Mouse (Mus musculus) liver, postnatal 0 days (tissue): ENCODE data around the gene Relch. TPM values are rescaled to one million over a fixed set of nuclear protein-coding genes. Genes with fewer than 3 reads are reported as not detected.
"Not testable (repeated sequence)": the region's sequence is repeated elsewhere in the genome, so short reads cannot be mapped to it uniquely, and the experiment has no call there.

Source experiments
- ATAC-seq: fragments of 200-750 bp; cut with Nextera tagmentation; 2 replicates; pipeline ENCODE4 v1.8.0; 2017; ENCODE audit warnings: mild to moderate bottlenecking, moderate library complexity
- DNase-seq: peaks from one replicate; pipeline ENCODE4 v3.0.0-alpha.2; 2016
- H3K27ac ChIP-seq: fragments of 300-500 bp; sonication (generic); 2 replicates; pipeline ENCODE4 v1.5.1; 2014; ENCODE audit warnings: antibody characterized with exemption, moderate library complexity, mild to moderate bottlenecking, low read depth
- H3K27me3 ChIP-seq: fragments of 300-500 bp; sonication (generic); 2 replicates; pipeline ENCODE4 v1.6.1; 2014; ENCODE audit warnings: low read length, control low read depth, mixed read lengths; ENCODE audit not compliant: insufficient read depth
- H3K36me3 ChIP-seq: fragments of 300-500 bp; sonication (generic); replicated peaks from 2 replicates; pipeline ENCODE4 v1.6.1; 2014; ENCODE audit warnings: mild to moderate bottlenecking, control low read depth, low read length, moderate library complexity, mixed read lengths; ENCODE audit not compliant: insufficient read depth
- H3K4me1 ChIP-seq: fragments of 300-500 bp; sonication (generic); 2 replicates; pipeline ENCODE4 v1.6.1; 2014; ENCODE audit warnings: antibody characterized with exemption, mild to moderate bottlenecking, control low read depth; ENCODE audit not compliant: insufficient read depth
- H3K4me2 ChIP-seq: fragments of 300-500 bp; sonication (generic); 2 replicates; pipeline ENCODE4 v1.6.1; 2014; ENCODE audit warnings: low read depth, mild to moderate bottlenecking, low read length, moderate library complexity, mixed read lengths
- H3K4me3 ChIP-seq: fragments of 300-500 bp; sonication (generic); 2 replicates; pipeline ENCODE4 v1.5.1; 2014; ENCODE audit warnings: low read depth, low read length
- H3K9ac ChIP-seq: fragments of 300-500 bp; sonication (generic); replicated peaks from 2 replicates; pipeline ENCODE4 v1.6.1; 2014; ENCODE audit warnings: mild to moderate bottlenecking, moderate library complexity
- H3K9me3 ChIP-seq: fragments of 300-500 bp; sonication (generic); 2 replicates; pipeline ENCODE4 v1.6.1; 2016; ENCODE audit warnings: mild to moderate bottlenecking, control low read depth, low read length, mixed read lengths
- CTCF ChIP-seq: sonication (generic); IDR thresholded peaks from 2 replicates; pipeline ENCODE4 v1.5.1; 2016; ENCODE audit warnings: antibody characterized with exemption, low read depth
- EP300 ChIP-seq: IDR thresholded peaks from 2 replicates; pipeline ENCODE4 v1.6.1; 2016; ENCODE audit warnings: antibody characterized with exemption, low read depth, mild to moderate bottlenecking
- WGBS: fragments of 180-500 bp; shearing (Covaris S2); extraction: QIAGEN DNeasy Blood & Tissue Kit; methylation state at CpG from one replicate; pipeline ENCODE4 v1.1.7; 2014; ENCODE audit not compliant: insufficient replicate concordance; 5-methylcytosine and 5-hydroxymethylcytosine counted together
- polyA plus RNA-seq: library from polyadenylated mRNA; unstranded; fragments of >200 nt; fragmentation: Nextera tagmentation; extraction: Ambion mirVana; gene quantifications from 2 replicates; pipeline ENCODE4 v1.2.1, GENCODE M21; 2015

The Relch gene
- polyA plus RNA-seq, 1 experiment from 2014 or later: 11.5 TPM

- Histone ChIP-seq H3K4me1 (no peaks in the 10 kb centered on the region), H3K36me3 (peaks cover 39% of the 10 kb centered on the region), H3K4me2 (no peak overlapping the region), H3K9ac (no peak overlapping the region), H3K27me3 (no peaks in the 10 kb centered on the region), H3K4me3 (no peak overlapping the region), H3K27ac (no peak overlapping the region), H3K9me3 (no peaks in the 10 kb centered on the region)
- DNase-seq (no peak), ATAC-seq (no peak)
- WGBS: 88% methylated on average over 4 of the region's 4 CpGs
- TF ChIP-seq CTCF (no peak), EP300 (no peak)
Measured at GRCm38 (mm10) chr1:105748091-105748799, 84.6 kb downstream of the Relch start.

- Histone ChIP-seq H3K4me3 (no peak overlapping the region), H3K4me1 (no peaks in the 10 kb centered on the region), H3K36me3 (peaks cover 30% of the 10 kb centered on the region), H3K4me2 (no peak overlapping the region), H3K27me3 (no peaks in the 10 kb centered on the region), H3K27ac (no peak overlapping the region), H3K9ac (no peak overlapping the region), H3K9me3 (no peaks in the 10 kb centered on the region)
- TF ChIP-seq CTCF: no peak
- TF ChIP-seq EP300: no peak
- ATAC-seq (no peak), DNase-seq (no peak)
- 34% methylated on average over 4 of the region's 4 CpGs for WGBS
Measured at GRCm38 (mm10) chr1:105752196-105752595, 88.5 kb downstream of the Relch start.

GRCm38 (mm10) chr1:105752944-105753343, 89.3 kb downstream of the Relch start:
- no peaks in the 10 kb centered on the region for H3K4me1 ChIP-seq
- no peak overlapping the region for H3K27ac ChIP-seq
- H3K36me3 ChIP-seq: peaks cover 28% of the 10 kb centered on the region
- DNase-seq (no peak), ATAC-seq (no peak)
- 92% methylated on average over 1 of the region's 1 CpGs for WGBS
- no peaks in the 10 kb centered on the region for H3K27me3 ChIP-seq
- TF ChIP-seq EP300: no peak
- no peak for TF ChIP-seq CTCF
- no peak overlapping the region for H3K4me2 ChIP-seq
- no peak overlapping the region for H3K4me3 ChIP-seq
- no peaks in the 10 kb centered on the region for H3K9me3 ChIP-seq
- H3K9ac ChIP-seq: no peak overlapping the region

GRCm38 (mm10) chr1:105758798-105759197, 95.1 kb downstream of the Relch start:
- ATAC-seq: no peak

GRCm38 (mm10) chr1:105759422-105760165, 95.9 kb downstream of the Relch start:
- Histone ChIP-seq H3K36me3 (no peaks in the 10 kb centered on the region), H3K4me3 (no peak overlapping the region), H3K27ac (no peak overlapping the region), H3K4me1 (no peaks in the 10 kb centered on the region), H3K27me3 (no peaks in the 10 kb centered on the region), H3K4me2 (no peak overlapping the region), H3K9me3 (0 out of 2 replicates have a peak, but pooled peaks cover 2% of the 10 kb centered on the region), H3K9ac (no peak overlapping the region)
- DNase-seq (no peak), ATAC-seq (no peak)
- 75% methylated on average over 3 of the region's 3 CpGs for WGBS
- TF ChIP-seq CTCF (no peak), EP300 (no peak)

More at GRCm38 (mm10) chr1:105758798-105759197, 95.1 kb downstream of the Relch start:
- H3K36me3 ChIP-seq: 0 out of 2 replicates have a peak, but pooled peaks cover 3% of the 10 kb centered on the region
- no peaks in the 10 kb centered on the region for H3K4me1 ChIP-seq
- 0 out of 2 replicates have a peak, but pooled peaks cover 2% of the 10 kb centered on the region for H3K9me3 ChIP-seq
- no peak overlapping the region for H3K4me3 ChIP-seq
- TF ChIP-seq EP300: no peak
- TF ChIP-seq CTCF: no peak
- 89% methylated on average over 4 of the region's 4 CpGs for WGBS
- no peak for DNase-seq
- no peak overlapping the region for H3K27ac ChIP-seq
- H3K4me2 ChIP-seq: no peak overlapping the region
- no peaks in the 10 kb centered on the region for H3K27me3 ChIP-seq
- H3K9ac ChIP-seq: no peak overlapping the region

- no peaks in the 10 kb centered on the region for H3K4me1 ChIP-seq
- DNase-seq (no peak), ATAC-seq (no peak)
- no peaks in the 10 kb centered on the region for H3K36me3 ChIP-seq
- 67% methylated on average over 8 of the region's 8 CpGs for WGBS
- no peak overlapping the region for H3K9ac ChIP-seq
- H3K9me3 ChIP-seq: 0 out of 2 replicates have a peak, but pooled peaks cover 2% of the 10 kb centered on the region
- H3K4me3 ChIP-seq: no peak overlapping the region
- H3K27me3 ChIP-seq: no peaks in the 10 kb centered on the region
- no peak for TF ChIP-seq EP300
- no peak for TF ChIP-seq CTCF
- H3K27ac ChIP-seq: no peak overlapping the region
- H3K4me2 ChIP-seq: no peak overlapping the region
Measured at GRCm38 (mm10) chr1:105765586-105765985, 101.9 kb downstream of the Relch start.

GRCm38 (mm10) chr1:105766099-105766498, 102.4 kb downstream of the Relch start:
- not testable (repeated sequence) for H3K27me3 ChIP-seq, H3K4me2 ChIP-seq, H3K27ac ChIP-seq, H3K36me3 ChIP-seq, H3K4me3 ChIP-seq, ATAC-seq, DNase-seq, H3K9ac ChIP-seq, H3K4me1 ChIP-seq, H3K9me3 ChIP-seq
- WGBS: 73% methylated on average over 9 of the region's 9 CpGs
